In the genomic region with DNA sequence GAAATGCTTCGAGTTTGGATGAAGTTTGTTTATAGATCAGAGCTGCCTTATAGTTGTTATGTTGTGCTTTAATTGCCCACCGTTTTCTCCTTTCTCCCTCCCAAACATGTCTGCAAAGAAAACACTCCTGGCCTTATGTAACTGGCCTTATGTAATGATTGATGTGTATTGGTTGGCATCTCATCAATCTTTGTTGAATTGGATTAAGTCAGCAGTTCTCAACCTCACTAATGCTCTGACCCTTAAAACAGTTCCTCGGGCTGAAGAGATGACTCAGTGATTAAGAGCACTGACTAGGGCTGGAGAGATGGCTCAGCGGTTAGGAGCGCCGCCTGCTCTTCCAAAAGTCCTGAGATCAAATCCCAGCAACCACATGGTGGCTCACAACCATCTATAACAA, we compare ENCODE assay signal across 20 mouse cellular contexts. TPM values are rescaled to one million over a fixed set of nuclear protein-coding genes. Genes with fewer than 3 reads are reported as not detected.
DNase-seq lines count a peak whose midpoint lies in the region; ATAC-seq and TF ChIP-seq lines count a peak whose summit lies in the region.
"Had no signal": no experiment of that assay in that cellular context is flagged by ENCODE, and none has a peak within 500 bp of the region (broad histone marks: within the 10 kb centered on the region; RNA-seq: fewer than 3 reads in every experiment).

No protein-coding gene starts in this region.

- no peak for ATAC-seq in granulocyte monocyte progenitor cell, adult 5-6 weeks (replicated peaks; ENCODE audit: poor library complexity, severe bottlenecking)
- ATAC-seq: forebrain, embryonic 14.5 days; forebrain, postnatal 0 days had no signal

- peak; percentile 19 for DNase-seq in kidney, adult 9 months
- DNase-seq in kidney, adult 11 months: no peak
- peak; percentile 53 for DNase-seq in adipocyte (ENCODE audit: low spot score)
- DNase-seq in fat pad, adult 2 months (ENCODE audit: extremely low read depth, low read depth, low spot score): peak; percentile 50
- no peak for DNase-seq in left cerebral cortex, adult 2 months (ENCODE audit: extremely low spot score in 1 of 2, low spot score in 2 of 2)
- DNase-seq: adrenal gland, adult 8-10 months; adrenal gland, postnatal 14 days; adrenal gland, postnatal 36 days; cerebellum, adult 11-12 months; cerebellum, adult 2 months; cerebellum, adult 9-10 months; cerebellum, postnatal 10 days; cerebellum, postnatal 25 days; forebrain, postnatal 0 days had no signal

- H3K27ac ChIP-seq in left cerebral cortex, adult 2 months: no peak overlapping the region
- H3K27ac ChIP-seq: embryonic facial prominence, embryonic 10.5 days; embryonic facial prominence, embryonic 12.5 days; forebrain, embryonic 10.5 days; forebrain, embryonic 12.5 days had no signal

- intact Hi-C loops in left cerebral cortex, adult 2 months (cut with DNase I): no loop called here

- no peak for TF ChIP-seq CTCF in left cerebral cortex, adult 2 months (IDR thresholded peaks at IDR 0.05)

- H3K4me3 ChIP-seq in left cerebral cortex, adult 2 months: no peak overlapping the region
- H3K4me3 ChIP-seq: embryonic facial prominence, embryonic 10.5 days; embryonic facial prominence, embryonic 12.5 days; forebrain, embryonic 10.5 days; forebrain, embryonic 12.5 days had no signal

RNA-seq across cellular contexts. Expression of a gene that starts 5.0 kb away (rescaled TPM):
- total RNA-seq in granulocyte monocyte progenitor cell, adult 5-6 weeks (2014; fragmentation: Nextera tagmentation): 61.4 and 71.7 TPM in 2 replicates
- total RNA-seq in granulocyte monocyte progenitor cell, adult 5-6 weeks (2017): 136 and 140 TPM in 2 replicates
- 10 to 100 TPM; 43.0 to 47.6 TPM for total RNA-seq in left cerebral cortex, adult 2 months (2021)

RNA-seq across cellular contexts. Expression of a gene that starts 5.1 kb away (rescaled TPM):
- total RNA-seq in granulocyte monocyte progenitor cell, adult 5-6 weeks (2014; fragmentation: Nextera tagmentation): 46.2 and 54.2 TPM in 2 replicates
- 8.8 and 16.5 TPM in 2 replicates for total RNA-seq in granulocyte monocyte progenitor cell, adult 5-6 weeks (2017)
- 10 to 100 TPM; 21.6 to 27.6 TPM for total RNA-seq in left cerebral cortex, adult 2 months (2021)

RNA-seq across cellular contexts. Expression of a gene that starts 49.7 kb away (rescaled TPM):
- total RNA-seq in granulocyte monocyte progenitor cell, adult 5-6 weeks (2014; fragmentation: Nextera tagmentation): 21.4 and 29.5 TPM in 2 replicates
- total RNA-seq in granulocyte monocyte progenitor cell, adult 5-6 weeks (2017): 46.3 and 49.3 TPM in 2 replicates
- 1 to 10 TPM; 3.6 TPM for total RNA-seq in left cerebral cortex, adult 2 months (2021)

Comparison
In these comparisons a context has a peak if more than half of its experiments do, and no peak if none do; other contexts are left out.
1. DNase-seq: peak in kidney, adult 9 months (single experiment), adipocyte (single experiment) and fat pad, adult 2 months (single experiment); none in kidney, adult 11 months (single experiment) and left cerebral cortex, adult 2 months (0 of 2).
2. RNA of a gene that starts 49.7 kb away (total RNA-seq): 21.4 to 49.3 TPM in granulocyte monocyte progenitor cell, adult 5-6 weeks; 3.6 TPM in left cerebral cortex, adult 2 months; every median in the first group is over 4 times any median in the second.